Mouse (Mus musculus) gastrocnemius, adult 18-20 months (tissue): ENCODE results near the gene Sh3bp5l. TPM values are rescaled to one million over a fixed set of nuclear protein-coding genes. Genes with fewer than 3 reads are reported as not detected.
A peak's percentile ranks its signal among the peaks of the same experiment; 100 is the strongest.
"Not testable (repeated sequence)": the region's sequence is repeated elsewhere in the genome, so short reads cannot be mapped to it uniquely, and the experiment has no call there.

Experiments
- DNase-seq: peaks from one replicate; pipeline ENCODE4 v3.0.0; 2021; ENCODE audit warnings: low spot score
- total RNA-seq, 2 experiments: library from RNA; stranded (reverse); gene quantifications; 2 replicates each; pipeline ENCODE4 v1.2.3; 2021

Gene Sh3bp5l
- total RNA-seq, 2 experiments from 2014 or later = 22.4 to 23.3 TPM

- no peak for DNase-seq
Measured at GRCm38 (mm10) chr11:58316768-58317390, 13.6 kb upstream of the Sh3bp5l start.

- peak; percentile 97 for DNase-seq
Measured at GRCm38 (mm10) chr11:58322824-58323569, 7.5 kb upstream of the Sh3bp5l start.

GRCm38 (mm10) chr11:58323570-58324340, 6.8 kb upstream of the Sh3bp5l start:
- no peak for DNase-seq

- no peak for DNase-seq
Measured at GRCm38 (mm10) chr11:58324614-58325229, 5.8 kb upstream of the Sh3bp5l start.

- DNase-seq = no peak
Measured at GRCm38 (mm10) chr11:58326781-58327180, 3.7 kb upstream of the Sh3bp5l start.

GRCm38 (mm10) chr11:58329906-58330275, 633 bp upstream of the Sh3bp5l start:
- DNase-seq = no peak

- DNase-seq = no peak
Measured at GRCm38 (mm10) chr11:58331149-58331495, 598 bp downstream of the Sh3bp5l start.

GRCm38 (mm10) chr11:58331546-58331945, 1.0 kb downstream of the Sh3bp5l start:
- no peak for DNase-seq

- DNase-seq = peak; percentile 70
Measured at GRCm38 (mm10) chr11:58334746-58335145, 4.2 kb downstream of the Sh3bp5l start.

GRCm38 (mm10) chr11:58346745-58347144, 16.2 kb downstream of the Sh3bp5l start:
- DNase-seq = no peak

GRCm38 (mm10) chr11:58350628-58351027, 20.1 kb downstream of the Sh3bp5l start:
- DNase-seq = no peak

GRCm38 (mm10) chr11:58351179-58351578, 20.7 kb downstream of the Sh3bp5l start:
- no peak for DNase-seq

- DNase-seq = no peak
Measured at GRCm38 (mm10) chr11:58352681-58353548, 22.4 kb downstream of the Sh3bp5l start.

- no peak for DNase-seq
Measured at GRCm38 (mm10) chr11:58353709-58354108, 23.2 kb downstream of the Sh3bp5l start.

GRCm38 (mm10) chr11:58354476-58354875, 24.0 kb downstream of the Sh3bp5l start:
- DNase-seq = no peak

- no peak for DNase-seq
Measured at GRCm38 (mm10) chr11:58354927-58355326, 24.4 kb downstream of the Sh3bp5l start.

- DNase-seq = no peak
Measured at GRCm38 (mm10) chr11:58357042-58357441, 26.5 kb downstream of the Sh3bp5l start.

- DNase-seq = no peak
Measured at GRCm38 (mm10) chr11:58357844-58358534, 27.5 kb downstream of the Sh3bp5l start.

GRCm38 (mm10) chr11:58362562-58362961, 32.0 kb downstream of the Sh3bp5l start:
- not testable (repeated sequence) for DNase-seq

GRCm38 (mm10) chr11:58364454-58364853, 33.9 kb downstream of the Sh3bp5l start:
- DNase-seq = no peak
